Mouse (Mus musculus) limb, embryonic 11.5 days (tissue): Measurements from ENCODE around the gene Cep95. TPM values are rescaled to one million over a fixed set of nuclear protein-coding genes. Genes with fewer than 3 reads are reported as not detected.
"Not testable (repeated sequence)": the region's sequence is repeated elsewhere in the genome, so short reads cannot be mapped to it uniquely, and the experiment has no call there.

Source experiments
- ATAC-seq: fragments of 200-750 bp; cut with Nextera tagmentation; 2 replicates; pipeline ENCODE4 v1.8.0; 2017; ENCODE audit warnings: low read depth; ENCODE audit not compliant: insufficient number of reproducible peaks, low FRiP score, low TSS enrichment
- DNase-seq: peaks from one replicate; pipeline ENCODE4 v3.0.0-alpha.2; 2015; ENCODE audit warnings: low spot score
- H3K27ac ChIP-seq: fragments of 300-500 bp; sonication (generic); replicated peaks from 2 replicates; pipeline ENCODE4 v1.5.1; 2014; ENCODE audit warnings: low read depth, mild to moderate bottlenecking, low read length
- H3K27me3 ChIP-seq: fragments of 300-500 bp; sonication (generic); 2 replicates; pipeline ENCODE4 v1.6.1; 2014; ENCODE audit warnings: mild to moderate bottlenecking, low read length, mixed read lengths; ENCODE audit not compliant: control insufficient read depth, insufficient read depth
- H3K36me3 ChIP-seq: fragments of 300-500 bp; sonication (generic); 2 replicates; pipeline ENCODE4 v1.6.1; 2014; ENCODE audit warnings: mild to moderate bottlenecking, low read length, moderate library complexity, mixed read lengths; ENCODE audit not compliant: control insufficient read depth, insufficient read depth
- H3K4me1 ChIP-seq: fragments of 300-500 bp; sonication (generic); 2 replicates; pipeline ENCODE4 v1.6.1; 2014; ENCODE audit warnings: low read length, mixed read lengths; ENCODE audit not compliant: control insufficient read depth, insufficient read depth
- H3K4me2 ChIP-seq: fragments of 300-500 bp; sonication (generic); 2 replicates; pipeline ENCODE4 v1.6.1; 2014; ENCODE audit warnings: low read depth, mild to moderate bottlenecking, moderate library complexity; ENCODE audit not compliant: severe bottlenecking
- H3K4me3 ChIP-seq: fragments of 300-500 bp; sonication (generic); 2 replicates; pipeline ENCODE4 v1.5.1; 2014; ENCODE audit warnings: low read depth, low read length
- H3K9ac ChIP-seq: fragments of 300-500 bp; sonication (generic); 2 replicates; pipeline ENCODE4 v1.6.1; 2014; ENCODE audit warnings: mild to moderate bottlenecking, low read length
- H3K9me3 ChIP-seq: fragments of 300-500 bp; sonication (generic); 2 replicates; pipeline ENCODE4 v1.6.1; 2016; ENCODE audit warnings: low read length; ENCODE audit not compliant: control insufficient read depth
- WGBS: fragments of 180-500 bp; shearing (Covaris S2); extraction: QIAGEN DNeasy Blood & Tissue Kit; methylation state at CpG from one replicate; pipeline ENCODE4 v1.1.7; 2014; 5-methylcytosine and 5-hydroxymethylcytosine counted together
- polyA plus RNA-seq: library from polyadenylated mRNA; unstranded; fragments of >200 nt; fragmentation: Nextera tagmentation; extraction: Ambion mirVana; gene quantifications from 2 replicates; pipeline ENCODE4 v1.2.1, GENCODE M21; 2014

Cep95 gene
- polyA plus RNA-seq, 1 experiment from 2014 or later, result 22.5 TPM

DNA sequence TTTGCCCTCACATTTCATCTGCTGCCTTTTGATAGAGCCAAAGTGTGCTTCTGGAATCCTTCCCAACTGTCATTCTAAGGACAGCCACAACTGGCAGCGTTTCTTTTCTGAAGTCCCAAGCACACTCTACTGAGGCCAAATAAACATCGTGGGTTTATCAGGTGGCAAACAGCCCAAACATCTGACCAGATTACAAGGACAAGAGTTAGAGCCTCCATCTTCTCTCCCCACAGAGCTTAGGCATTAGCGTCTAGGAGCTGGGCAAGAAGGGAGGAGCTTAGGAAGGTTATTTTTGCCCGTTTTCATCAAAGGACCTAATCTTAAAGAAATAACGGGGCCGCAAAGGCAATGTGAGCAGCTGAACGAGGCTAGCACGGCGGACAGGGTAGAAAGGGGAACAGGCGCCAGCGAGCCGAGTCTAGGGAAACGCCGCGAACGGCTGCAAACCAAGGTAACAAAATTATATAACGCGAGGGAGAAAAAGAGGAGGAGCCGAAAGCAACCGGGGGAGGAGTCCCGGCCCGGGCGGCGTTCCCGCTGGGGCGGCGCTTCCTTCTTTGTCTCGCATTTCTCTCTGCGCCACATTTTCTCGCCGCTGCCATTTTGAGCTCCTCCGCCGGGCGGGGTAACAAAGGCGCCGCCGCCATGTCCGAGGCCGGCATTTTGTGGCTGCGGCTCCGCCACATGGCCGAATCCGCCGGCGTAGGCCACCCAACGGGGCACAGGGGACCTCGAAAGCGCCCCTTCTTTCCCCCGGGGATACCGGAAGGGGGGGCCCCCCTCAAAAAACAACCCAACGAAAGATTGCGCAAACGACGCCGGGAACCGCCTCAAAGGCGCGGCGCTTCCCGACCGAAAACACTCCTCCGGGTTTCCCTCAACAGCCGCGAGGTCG lies 1.7 kb upstream of the Cep95 start:
- peak; percentile 31; the same call in 1 of the 2 replicates for ATAC-seq
- WGBS, result under 1% methylated on average over 64 of the region's 65 CpGs

DNA sequence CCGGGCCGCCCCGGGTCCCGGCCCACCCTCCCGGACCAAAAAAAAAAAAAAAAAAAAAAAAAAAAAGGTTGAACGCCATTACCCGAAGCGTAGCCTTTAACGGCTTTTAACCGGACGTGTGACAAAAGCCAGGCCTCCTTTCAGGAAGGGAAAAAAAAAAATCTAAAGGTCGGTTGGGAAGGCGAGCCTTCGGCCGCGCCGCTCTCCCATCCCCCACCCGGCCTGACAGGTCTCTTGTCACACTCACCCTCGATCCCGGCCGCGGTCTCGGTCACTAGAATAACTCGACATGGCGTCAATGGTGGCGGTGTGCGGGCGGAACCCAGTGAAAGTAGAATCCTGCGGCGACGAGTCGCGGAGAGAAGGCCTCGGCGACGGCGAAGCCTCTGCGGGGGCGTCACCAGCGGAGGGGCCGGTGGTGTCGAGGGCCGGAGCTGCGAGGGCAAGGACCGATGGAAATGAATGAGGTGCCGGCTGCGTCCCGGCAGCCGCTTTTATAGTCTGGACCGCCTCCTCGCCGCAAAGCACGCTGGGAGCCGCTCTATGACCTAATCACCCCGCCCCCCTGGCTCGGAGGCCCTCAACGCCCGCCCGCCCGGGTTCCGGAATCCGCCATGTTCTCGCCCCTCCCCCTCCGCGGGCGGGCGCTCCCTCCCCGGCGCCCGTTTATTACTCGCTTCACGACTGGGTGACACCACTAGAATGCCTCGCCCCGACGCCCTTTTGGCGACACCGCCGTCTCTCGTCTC lies 852 bp upstream of the Cep95 start:
- Histone ChIP-seq H3K4me2 (peak overlapping the region; percentile 29; the same call in 1 of the 2 replicates), H3K36me3 (peaks cover 10% of the 10 kb centered on the region)

More for the DNA sequence above, 1.7 kb upstream of the Cep95 start:
- H3K27ac ChIP-seq, result peak overlapping the region; percentile 93
- H3K9me3 ChIP-seq, result no peaks in the 10 kb centered on the region
- no peaks in the 10 kb centered on the region for H3K4me1 ChIP-seq
- H3K36me3 ChIP-seq, result peaks cover 18% of the 10 kb centered on the region
- peak overlapping the region; percentile 48 for H3K4me2 ChIP-seq
- no peaks in the 10 kb centered on the region for H3K27me3 ChIP-seq
- peak overlapping the region; percentile 92 for H3K4me3 ChIP-seq
- peak; percentile 90 for DNase-seq
- peak overlapping the region; percentile 100 for H3K9ac ChIP-seq

DNA sequence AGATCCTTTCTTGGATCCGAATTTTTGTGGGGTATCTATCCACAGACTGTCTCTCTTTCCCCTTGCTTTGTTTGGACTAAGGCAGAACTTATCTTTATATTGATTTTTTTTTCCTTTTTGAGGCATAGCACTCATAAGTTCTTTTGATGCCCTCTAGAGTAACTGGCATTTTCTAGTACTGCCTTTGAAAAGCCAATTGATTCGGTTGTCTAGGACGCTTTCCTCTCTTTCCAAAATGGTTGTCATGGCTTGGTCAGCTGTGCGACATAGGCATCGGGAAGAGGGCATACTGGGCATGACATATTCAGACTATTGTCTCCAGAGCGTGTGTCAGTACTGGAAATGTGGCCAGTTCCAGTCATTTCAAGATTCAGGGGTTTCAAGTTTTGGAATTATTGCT lies 597 bp downstream of the Cep95 start:
- WGBS, result 2% methylated on average over 6 of the region's 6 CpGs
- Histone ChIP-seq H3K4me1 (no peaks in the 10 kb centered on the region), H3K4me3 (peak overlapping the region; percentile 92), H3K9me3 (no peaks in the 10 kb centered on the region), H3K27ac (peak overlapping the region; percentile 94), H3K4me2 (peak overlapping the region; percentile 71), H3K27me3 (no peaks in the 10 kb centered on the region), H3K9ac (peak overlapping the region; percentile 80), H3K36me3 (no peaks in the 10 kb centered on the region)
- DNase-seq (no peak), ATAC-seq (peak; percentile 1; the same call in 1 of the 2 replicates)

More for the DNA sequence above, 852 bp upstream of the Cep95 start:
- H3K27ac ChIP-seq, result peak overlapping the region; percentile 94
- no peaks in the 10 kb centered on the region for H3K27me3 ChIP-seq
- WGBS, result under 1% methylated on average over 76 of the region's 79 CpGs
- peak overlapping the region; percentile 92 for H3K4me3 ChIP-seq
- H3K4me1 ChIP-seq, result no peaks in the 10 kb centered on the region
- no peaks in the 10 kb centered on the region for H3K9me3 ChIP-seq
- ATAC-seq (peak; percentile 81), DNase-seq (peak; percentile 100)
- peak overlapping the region; percentile 100 for H3K9ac ChIP-seq

GRCm38 (mm10) chr11:106793846-106794245 lies 4.8 kb downstream of the Cep95 start:
- ATAC-seq (no peak), DNase-seq (no peak)
- Histone ChIP-seq H3K4me2 (no peak overlapping the region), H3K9ac (no peak overlapping the region), H3K4me3 (no peak overlapping the region), H3K9me3 (peaks cover 3% of the 10 kb centered on the region; the same call in 1 of the 2 replicates), H3K27ac (no peak overlapping the region), H3K36me3 (peaks cover 8% of the 10 kb centered on the region), H3K4me1 (no peaks in the 10 kb centered on the region), H3K27me3 (no peaks in the 10 kb centered on the region)
- WGBS, result 80% methylated on average over 4 of the region's 4 CpGs

GRCm38 (mm10) chr11:106795679-106796078 lies 6.6 kb downstream of the Cep95 start:
- H3K36me3 ChIP-seq, result peaks cover 16% of the 10 kb centered on the region
- H3K4me2 ChIP-seq, result no peak overlapping the region
- 28% methylated on average over 9 of the region's 9 CpGs for WGBS

GRCm38 (mm10) chr11:106802069-106802627 lies 13.1 kb downstream of the Cep95 start:
- Histone ChIP-seq H3K9ac (no peak overlapping the region), H3K4me2 (no peak overlapping the region), H3K4me3 (no peak overlapping the region), H3K4me1 (no peaks in the 10 kb centered on the region), H3K27ac (no peak overlapping the region), H3K9me3 (peaks cover 3% of the 10 kb centered on the region; the same call in 1 of the 2 replicates), H3K36me3 (peaks cover 29% of the 10 kb centered on the region), H3K27me3 (no peaks in the 10 kb centered on the region)
- no peak for DNase-seq
- ATAC-seq, result no peak
- 92% methylated on average over 10 of the region's 10 CpGs for WGBS

More at GRCm38 (mm10) chr11:106795679-106796078, 6.6 kb downstream of the Cep95 start:
- no peaks in the 10 kb centered on the region for H3K4me1 ChIP-seq
- H3K27me3 ChIP-seq, result no peaks in the 10 kb centered on the region
- no peak overlapping the region for H3K27ac ChIP-seq
- H3K9ac ChIP-seq, result no peak overlapping the region
- H3K4me3 ChIP-seq, result no peak overlapping the region
- no peak for ATAC-seq
- DNase-seq, result no peak
- H3K9me3 ChIP-seq, result peaks cover 3% of the 10 kb centered on the region; the same call in 1 of the 2 replicates

- not testable (repeated sequence) for H3K4me2 ChIP-seq, H3K36me3 ChIP-seq, DNase-seq, ATAC-seq, H3K9ac ChIP-seq, H3K27me3 ChIP-seq, H3K27ac ChIP-seq, H3K4me3 ChIP-seq, H3K9me3 ChIP-seq, H3K4me1 ChIP-seq
- 100% methylated on average over 1 of the region's 1 CpGs for WGBS
Observed at GRCm38 (mm10) chr11:106807442-106807841, 18.4 kb downstream of the Cep95 start.
